Mouse (Mus musculus): ENCODE data around the gene BC005624.

DNA sequence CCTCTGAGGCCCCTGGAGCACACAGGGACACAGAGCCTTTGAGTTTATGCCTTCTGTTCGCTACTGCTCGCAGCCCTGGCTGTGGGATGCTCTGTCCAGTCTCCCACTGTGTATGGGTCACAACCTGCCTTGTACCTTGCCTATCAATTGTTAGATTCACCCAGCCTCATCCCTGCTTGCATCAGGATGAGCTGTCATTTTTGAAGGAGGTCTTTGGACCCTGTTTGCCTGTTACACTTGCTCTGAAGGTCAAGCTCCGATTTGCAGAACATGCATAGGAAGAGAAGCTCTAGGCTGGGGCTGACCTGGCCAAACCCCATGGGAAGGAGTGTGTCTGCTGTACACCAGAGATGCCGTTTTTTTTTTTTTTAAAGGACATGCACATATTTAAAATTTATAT lies 24.5 kb downstream of the BC005624 start:
- TF ChIP-seq CTCF (IDR thresholded peaks at IDR 0.05; ENCODE audit: insufficient read depth, low read depth, low read length) (no peak), POLR2A (IDR thresholded peaks at IDR 0.05; ENCODE audit: insufficient read depth, low read depth, low read length) (no peak)

All from olfactory bulb, adult 2 months (tissue).